Mouse (Mus musculus) midbrain, embryonic 13.5 days (tissue): ENCODE data around the gene B3gat3. TPM values are rescaled to one million over a fixed set of nuclear protein-coding genes. Genes with fewer than 3 reads are reported as not detected.
A peak's percentile ranks its signal among the peaks of the same experiment; 100 is the strongest.
"Not testable (repeated sequence)": the region's sequence is repeated elsewhere in the genome, so short reads cannot be mapped to it uniquely, and the experiment has no call there.

Experiments
- ATAC-seq: fragments of 200-750 bp; cut with Nextera tagmentation; 2 replicates; pipeline ENCODE4 v1.8.0; 2017; ENCODE audit warnings: mild to moderate bottlenecking, moderate TSS enrichment, moderate library complexity
- H3K27ac ChIP-seq: fragments of 300-500 bp; sonication (generic); 2 replicates; pipeline ENCODE4 v1.5.1; 2015; ENCODE audit warnings: inconsistent platforms, mild to moderate bottlenecking, moderate library complexity
- H3K27me3 ChIP-seq: fragments of 300-500 bp; sonication (generic); 2 replicates; pipeline ENCODE4 v1.6.1; 2015; ENCODE audit warnings: mild to moderate bottlenecking, inconsistent platforms
- H3K36me3 ChIP-seq: fragments of 300-500 bp; sonication (generic); 2 replicates; pipeline ENCODE4 v1.6.1; 2015; ENCODE audit warnings: mild to moderate bottlenecking, inconsistent platforms
- H3K4me1 ChIP-seq: fragments of 300-500 bp; sonication (generic); replicated peaks from 2 replicates; pipeline ENCODE4 v1.6.1; 2015; ENCODE audit warnings: inconsistent platforms
- H3K4me2 ChIP-seq: fragments of 300-500 bp; sonication (generic); replicated peaks from 2 replicates; pipeline ENCODE4 v1.6.1; 2015; ENCODE audit warnings: moderate library complexity, mild to moderate bottlenecking, inconsistent platforms
- H3K4me3 ChIP-seq: fragments of 300-500 bp; sonication (generic); replicated peaks from 2 replicates; pipeline ENCODE4 v1.5.1; 2015; ENCODE audit warnings: mild to moderate bottlenecking, inconsistent platforms
- H3K9ac ChIP-seq: fragments of 300-500 bp; sonication (generic); replicated peaks from 2 replicates; pipeline ENCODE4 v1.6.1; 2015; ENCODE audit warnings: mild to moderate bottlenecking, inconsistent platforms
- H3K9me3 ChIP-seq: fragments of 300-500 bp; sonication (generic); 2 replicates; pipeline ENCODE4 v1.6.1; 2016; ENCODE audit warnings: mild to moderate bottlenecking, inconsistent platforms
- WGBS: fragments of 180-500 bp; shearing (Covaris S2); methylation state at CpG from one replicate; pipeline ENCODE4 v1.1.7; 2015; 5-methylcytosine and 5-hydroxymethylcytosine counted together
- polyA plus RNA-seq: library from polyadenylated mRNA; unstranded; fragments of >200 nt; fragmentation: Nextera tagmentation; extraction: Ambion mirVana; gene quantifications from 2 replicates; pipeline ENCODE4 v1.2.1, GENCODE M21; 2015

The B3gat3 gene
- 82.2 and 89.5 TPM in 2 replicates for polyA plus RNA-seq

DNA sequence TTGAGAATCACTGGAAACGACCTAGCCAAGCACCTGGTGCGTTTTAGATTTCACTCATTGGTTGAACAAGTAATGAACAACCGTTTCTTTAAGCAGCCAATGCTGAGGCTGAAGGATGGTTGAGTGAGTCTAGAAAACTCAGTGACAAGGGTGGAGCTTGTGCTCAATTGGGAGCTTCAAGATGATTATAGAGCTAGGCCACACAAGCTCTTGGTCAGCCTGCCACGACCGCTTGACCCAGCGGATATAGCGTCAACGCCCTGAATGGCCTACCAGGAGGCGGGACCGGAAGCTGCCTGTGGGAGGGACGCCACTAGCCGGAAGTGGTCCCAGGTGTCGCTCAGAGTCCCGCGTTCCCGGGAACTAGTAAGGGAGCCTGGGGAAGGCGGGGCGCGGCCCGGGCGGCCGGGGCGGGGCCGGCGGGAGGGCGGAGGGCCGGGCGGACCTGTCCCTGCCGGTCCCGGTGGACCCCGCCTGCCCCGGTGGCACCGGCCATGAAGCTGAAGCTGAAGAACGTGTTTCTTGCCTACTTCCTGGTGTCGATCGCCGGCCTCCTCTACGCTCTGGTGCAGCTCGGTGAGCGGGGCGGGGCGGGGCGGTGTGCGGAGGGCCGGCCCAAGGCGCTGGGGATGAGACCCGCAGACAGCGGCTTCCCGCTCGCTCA, at the start of gene B3gat3:
TSS of gene B3gat3 (plus strand) at position 302 of the 664 bp plus-strand sequence.
- peaks cover 19% of the 10 kb centered on the region for H3K36me3 ChIP-seq
- peak; percentile 99 for ATAC-seq
- H3K4me3 ChIP-seq, result peak within 1 kb of the TSS; percentile 91
- no peaks in the 10 kb centered on the region for H3K9me3 ChIP-seq
- peak within 1 kb of the TSS; percentile 89 for H3K27ac ChIP-seq
- peaks cover 11% of the 10 kb centered on the region for H3K4me1 ChIP-seq
- H3K4me2 ChIP-seq, result peak within 1 kb of the TSS; percentile 87
- H3K27me3 ChIP-seq, result no peaks in the 10 kb centered on the region
- peak within 1 kb of the TSS; percentile 86 for H3K9ac ChIP-seq
- WGBS, result 3% methylated on average over 44 of the region's 50 CpGs

DNA sequence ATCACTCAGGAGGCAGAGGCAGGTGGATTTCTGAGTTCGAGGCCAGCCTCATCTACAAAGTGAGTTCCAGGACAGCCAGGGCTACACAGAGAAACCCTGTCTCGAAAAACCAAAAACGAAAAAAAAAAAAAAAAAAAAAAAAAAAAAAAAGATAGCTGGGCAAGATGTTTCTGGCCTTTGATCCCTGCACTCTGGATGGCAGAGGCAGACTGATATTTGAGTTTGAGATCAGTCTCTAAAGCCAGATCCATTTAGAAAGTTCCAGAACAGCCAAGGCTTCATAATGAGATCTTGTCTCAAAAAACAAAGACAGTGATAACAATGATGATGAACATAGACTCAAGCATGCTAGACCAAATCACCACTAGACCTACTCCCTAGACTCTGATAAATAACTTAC, 49.8 kb upstream of the B3gat3 start:
- not testable (repeated sequence) for H3K9ac ChIP-seq, H3K27ac ChIP-seq, H3K4me3 ChIP-seq, H3K9me3 ChIP-seq, ATAC-seq, H3K27me3 ChIP-seq
- Histone ChIP-seq H3K4me2 (0 out of 2 replicates have a peak overlapping the region, but pooled peaks have one; percentile 86), H3K36me3 (peaks cover 24% of the 10 kb centered on the region), H3K4me1 (peaks cover 13% of the 10 kb centered on the region)
- WGBS, result 63% methylated on average over 3 of the region's 3 CpGs

DNA sequence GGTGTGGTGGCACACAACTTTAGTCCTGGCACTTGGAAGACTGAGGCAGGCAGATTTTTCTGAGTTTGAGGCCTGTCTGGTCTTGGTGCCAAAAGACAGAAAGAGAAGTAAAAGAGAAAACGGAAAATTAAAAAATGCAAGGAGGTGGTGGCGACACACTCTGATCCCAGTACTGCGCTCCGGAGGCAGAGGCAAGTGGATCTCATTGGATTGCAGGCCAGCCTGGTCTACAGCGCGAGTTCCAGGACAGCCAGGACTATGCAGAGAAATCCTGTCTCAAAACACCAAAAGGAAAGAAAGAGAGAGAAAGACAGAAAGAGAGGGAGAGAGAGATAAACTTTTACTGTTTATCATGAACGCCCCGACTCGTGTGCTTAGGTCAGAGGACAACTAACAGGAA, 49.3 kb upstream of the B3gat3 start:
- Histone ChIP-seq H3K27me3 (no peaks in the 10 kb centered on the region), H3K36me3 (peaks cover 29% of the 10 kb centered on the region), H3K4me1 (peaks cover 13% of the 10 kb centered on the region), H3K9ac (peak overlapping the region; percentile 93), H3K4me3 (peak overlapping the region; percentile 86), H3K4me2 (peak overlapping the region; percentile 86), H3K9me3 (no peaks in the 10 kb centered on the region), H3K27ac (peak overlapping the region; percentile 75)
- whole genome bisulfite sequencing, result 65% methylated on average over 9 of the region's 9 CpGs
- peak; percentile 61 for ATAC-seq

DNA sequence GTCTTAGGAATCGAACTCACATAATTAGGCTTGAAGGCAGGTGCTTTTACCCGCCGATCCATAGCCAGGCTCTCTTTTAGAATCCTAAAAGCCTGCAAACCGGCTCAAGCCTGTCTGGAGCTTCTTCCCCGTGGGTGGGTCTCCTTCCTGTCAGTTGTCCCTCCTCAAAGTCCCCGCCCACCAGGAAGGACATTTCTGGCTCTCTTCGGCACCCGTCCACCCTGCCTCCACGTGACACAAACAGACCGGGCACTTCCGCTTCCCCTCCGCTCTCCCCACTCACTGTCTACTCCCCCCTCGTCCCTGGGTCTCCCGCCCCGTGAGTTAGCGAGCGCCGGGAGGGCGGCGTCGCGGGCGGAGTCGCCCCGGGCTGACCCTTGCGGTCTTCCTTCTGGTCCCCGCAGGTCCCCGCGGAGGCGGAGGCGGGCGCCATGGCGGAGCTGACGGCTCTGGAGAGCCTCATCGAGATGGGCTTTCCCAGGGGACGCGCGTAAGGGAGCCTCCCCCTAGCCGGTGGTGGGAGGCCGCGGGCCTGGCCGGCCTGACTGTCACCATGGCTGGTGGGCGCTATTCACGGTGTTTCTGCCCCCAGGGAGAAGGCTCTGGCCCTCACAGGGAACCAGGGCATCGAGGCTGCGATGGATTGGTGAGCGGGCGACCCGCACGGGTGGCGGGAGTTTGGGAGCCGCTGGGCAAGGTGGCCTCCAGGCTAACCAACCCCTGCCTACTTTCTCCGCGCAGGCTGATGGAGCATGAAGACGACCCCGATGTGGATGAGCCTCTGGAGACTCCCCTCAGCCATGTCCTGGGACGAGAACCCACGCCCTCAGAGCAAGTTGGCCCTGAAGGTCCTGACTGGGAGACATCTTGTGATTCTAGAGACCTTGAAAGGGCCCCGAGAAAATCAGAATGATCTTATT, 48.6 kb upstream of the B3gat3 start, which contains the start of gene Ubxn1:
TSS of gene Ubxn1 (plus strand) at position 230 of the 920 bp plus-strand sequence.
- peak; percentile 97 for ATAC-seq
- peak within 1 kb of the TSS; percentile 93 for H3K9ac ChIP-seq
- peak within 1 kb of the TSS; percentile 86 for H3K4me2 ChIP-seq
- H3K4me3 ChIP-seq, result peak within 1 kb of the TSS; percentile 86
- H3K36me3 ChIP-seq, result peaks cover 36% of the 10 kb centered on the region
- peaks cover 13% of the 10 kb centered on the region for H3K4me1 ChIP-seq
- H3K9me3 ChIP-seq, result no peaks in the 10 kb centered on the region
- under 1% methylated on average over 59 of the region's 59 CpGs for WGBS
- H3K27ac ChIP-seq, result peak within 1 kb of the TSS; percentile 76
- H3K27me3 ChIP-seq, result no peaks in the 10 kb centered on the region

DNA sequence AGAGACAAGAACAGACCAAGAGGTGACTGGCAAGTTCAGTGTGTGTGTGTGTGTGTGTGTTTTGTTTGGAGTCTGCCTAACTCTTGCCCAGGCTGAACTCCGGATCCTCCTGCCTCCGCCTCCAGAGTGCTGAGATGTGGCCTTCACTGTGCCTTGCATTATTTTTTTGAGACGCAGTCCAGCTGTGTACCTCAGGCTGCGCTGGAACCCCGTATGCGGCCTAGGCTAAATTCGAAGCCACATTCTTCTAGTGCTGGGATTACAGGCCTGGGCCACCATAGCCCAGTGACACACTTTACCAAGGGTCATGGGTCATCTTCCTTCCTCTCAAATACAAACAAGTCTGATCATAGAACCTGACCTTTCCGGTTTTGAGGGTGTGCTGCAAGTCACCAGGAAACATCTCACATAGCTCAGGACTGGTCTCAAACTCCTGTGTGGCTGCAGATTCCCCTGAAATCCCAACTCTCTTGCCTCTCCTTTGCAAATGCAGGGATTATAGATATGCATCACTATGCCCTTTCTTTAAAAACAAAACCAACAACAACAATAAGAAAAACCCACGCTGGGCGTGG, 47.8 kb upstream of the B3gat3 start:
- H3K4me2 ChIP-seq, result peak overlapping the region; percentile 86
- no peaks in the 10 kb centered on the region for H3K9me3 ChIP-seq
- H3K4me3 ChIP-seq, result peak overlapping the region; percentile 86
- H3K27ac ChIP-seq, result no peak overlapping the region
- H3K9ac ChIP-seq, result peak overlapping the region; percentile 93
- no peak for ATAC-seq
- peaks cover 13% of the 10 kb centered on the region for H3K4me1 ChIP-seq
- 81% methylated on average over 10 of the region's 10 CpGs for WGBS
- peaks cover 44% of the 10 kb centered on the region for H3K36me3 ChIP-seq
- no peaks in the 10 kb centered on the region for H3K27me3 ChIP-seq

DNA sequence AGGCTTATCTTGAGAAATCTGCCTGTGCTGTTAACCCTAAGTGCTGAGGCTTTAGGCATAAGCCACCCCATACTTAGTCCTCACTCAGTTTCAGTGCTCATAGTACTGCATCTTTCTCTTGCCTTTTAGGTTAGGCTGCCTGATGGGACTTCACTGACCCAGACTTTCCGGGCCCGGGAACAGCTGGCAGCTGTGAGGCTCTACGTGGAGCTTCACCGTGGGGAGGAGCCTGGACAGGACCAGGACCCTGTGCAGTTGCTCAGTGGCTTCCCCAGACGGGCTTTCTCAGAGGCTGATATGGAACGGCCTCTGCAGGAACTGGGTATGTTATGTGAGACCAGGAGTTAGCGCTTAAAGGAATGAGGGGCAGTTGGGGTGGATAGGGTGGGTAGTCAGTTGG, 45.1 kb upstream of the B3gat3 start:
- 91% methylated on average over 7 of the region's 7 CpGs for WGBS
- peaks cover 49% of the 10 kb centered on the region for H3K36me3 ChIP-seq

DNA sequence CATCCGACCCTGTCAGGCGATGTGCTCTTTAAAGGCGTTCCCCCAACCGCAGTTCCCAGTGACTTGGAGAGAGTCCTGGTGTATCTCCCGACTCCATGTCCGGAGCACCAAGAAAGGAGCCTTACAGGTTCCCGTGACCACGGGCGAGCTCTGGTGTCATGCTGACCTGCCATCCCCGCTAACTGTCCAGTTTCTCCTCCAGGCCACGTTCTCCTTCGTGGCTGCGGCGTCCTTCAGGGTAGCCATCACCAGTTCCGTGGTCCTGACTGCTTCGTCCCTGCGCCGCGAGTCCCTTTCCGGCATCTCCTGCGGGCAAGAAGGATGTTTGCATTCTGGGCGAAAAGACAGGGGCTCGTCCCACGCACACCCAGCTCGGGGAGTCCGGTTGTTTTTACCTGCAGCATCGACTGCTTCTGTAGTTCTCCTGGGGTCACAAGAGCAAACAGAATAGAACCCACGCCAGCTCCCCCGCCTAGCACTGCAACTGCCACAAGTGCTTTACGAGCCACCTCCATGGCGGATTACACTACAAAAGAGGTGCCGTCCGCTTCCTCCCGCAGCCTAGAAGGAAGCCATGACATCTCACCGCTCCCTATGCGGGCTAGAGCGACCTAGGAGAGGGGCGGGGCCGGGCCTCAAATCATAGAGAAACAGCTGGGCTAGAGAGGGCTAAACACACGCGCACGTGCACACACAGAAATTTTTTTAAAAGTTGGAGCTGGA, 39.7 kb upstream of the B3gat3 start, which contains the start of gene Uqcc3:
TSS of gene Uqcc3 (minus strand) at position 613 of the 723 bp plus-strand sequence.
- Histone ChIP-seq H3K9me3 (no peaks in the 10 kb centered on the region), H3K27ac (peak within 1 kb of the TSS; percentile 84), H3K4me2 (peak within 1 kb of the TSS; percentile 86), H3K36me3 (peaks cover 23% of the 10 kb centered on the region), H3K9ac (peak within 1 kb of the TSS; percentile 87), H3K27me3 (no peaks in the 10 kb centered on the region), H3K4me1 (peaks cover 15% of the 10 kb centered on the region), H3K4me3 (peak within 1 kb of the TSS; percentile 72)
- ATAC-seq, result peak; percentile 98
- WGBS, result under 1% methylated on average over 42 of the region's 42 CpGs

More for the DNA sequence above, 45.1 kb upstream of the B3gat3 start:
- no peak overlapping the region for H3K27ac ChIP-seq
- H3K9me3 ChIP-seq, result no peaks in the 10 kb centered on the region
- no peak for ATAC-seq
- peaks cover 23% of the 10 kb centered on the region for H3K4me1 ChIP-seq
- H3K27me3 ChIP-seq, result no peaks in the 10 kb centered on the region
- no peak overlapping the region for H3K4me3 ChIP-seq
- no peak overlapping the region for H3K9ac ChIP-seq
- H3K4me2 ChIP-seq, result no peak overlapping the region

DNA sequence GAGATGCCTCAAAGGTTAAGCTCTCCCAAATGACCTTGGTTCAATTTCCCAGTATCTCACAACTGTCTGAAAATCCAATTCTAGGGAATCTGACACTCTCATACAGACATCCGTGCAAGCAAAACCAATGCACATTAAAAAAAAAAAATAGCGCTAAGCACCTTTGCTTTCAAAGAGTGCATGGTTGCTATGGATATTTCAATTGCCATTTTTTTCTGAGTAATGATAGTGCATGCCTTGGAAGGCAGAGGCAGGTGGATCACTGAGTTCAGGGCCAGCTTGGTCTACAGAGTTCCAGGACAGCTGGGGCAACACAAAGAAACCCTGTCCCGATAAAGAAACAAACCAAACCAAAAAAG, 39.2 kb upstream of the B3gat3 start:
- peak overlapping the region; percentile 84 for H3K27ac ChIP-seq
- no peaks in the 10 kb centered on the region for H3K27me3 ChIP-seq
- H3K4me1 ChIP-seq, result peaks cover 15% of the 10 kb centered on the region
- H3K4me3 ChIP-seq, result peak overlapping the region; percentile 72
- H3K4me2 ChIP-seq, result peak overlapping the region; percentile 86
- peak; percentile 16; the same call in 1 of the 2 replicates for ATAC-seq
- no peaks in the 10 kb centered on the region for H3K9me3 ChIP-seq
- H3K36me3 ChIP-seq, result peaks cover 18% of the 10 kb centered on the region
- 16% methylated on average over 3 of the region's 3 CpGs for WGBS
- peak overlapping the region; percentile 87 for H3K9ac ChIP-seq

DNA sequence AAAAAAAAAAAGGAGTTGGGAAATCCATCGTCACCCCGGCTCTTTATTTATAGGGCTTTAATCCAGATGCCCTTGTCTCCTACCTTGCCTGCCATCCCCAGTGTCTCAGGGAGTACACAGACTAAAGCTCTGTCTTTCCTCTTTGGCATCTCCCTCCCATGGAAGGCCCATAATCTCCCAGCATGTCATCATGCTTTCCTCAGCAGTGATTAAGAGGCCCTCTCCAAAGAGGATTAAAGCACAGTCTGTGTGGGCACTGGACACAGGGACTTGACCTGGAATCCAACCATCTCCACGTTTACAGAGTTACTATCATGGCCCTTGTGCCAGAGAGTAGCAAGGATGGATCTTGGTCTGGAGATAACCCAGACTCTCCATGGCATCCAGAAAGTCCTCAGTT, 36.6 kb upstream of the B3gat3 start, which contains the start of the genes Lbhd1 and Gm49403:
TSS of gene Lbhd1 (plus strand) at position 117 of the 400 bp plus-strand sequence.
TSS of gene Gm49403 (plus strand) at position 315 of the 400 bp plus-strand sequence.
- ATAC-seq, result no peak
- Histone ChIP-seq H3K36me3 (no peaks in the 10 kb centered on the region), H3K9ac (no peak within 1 kb of the TSS; the same call in 1 of the 2 replicates), H3K27me3 (no peaks in the 10 kb centered on the region), H3K27ac (no peak within 1 kb of the TSS), H3K4me2 (no peak within 1 kb of the TSS), H3K4me3 (no peak within 1 kb of the TSS), H3K4me1 (peaks cover 24% of the 10 kb centered on the region), H3K9me3 (no peaks in the 10 kb centered on the region)
- 65% methylated on average over 3 of the region's 3 CpGs for WGBS

DNA sequence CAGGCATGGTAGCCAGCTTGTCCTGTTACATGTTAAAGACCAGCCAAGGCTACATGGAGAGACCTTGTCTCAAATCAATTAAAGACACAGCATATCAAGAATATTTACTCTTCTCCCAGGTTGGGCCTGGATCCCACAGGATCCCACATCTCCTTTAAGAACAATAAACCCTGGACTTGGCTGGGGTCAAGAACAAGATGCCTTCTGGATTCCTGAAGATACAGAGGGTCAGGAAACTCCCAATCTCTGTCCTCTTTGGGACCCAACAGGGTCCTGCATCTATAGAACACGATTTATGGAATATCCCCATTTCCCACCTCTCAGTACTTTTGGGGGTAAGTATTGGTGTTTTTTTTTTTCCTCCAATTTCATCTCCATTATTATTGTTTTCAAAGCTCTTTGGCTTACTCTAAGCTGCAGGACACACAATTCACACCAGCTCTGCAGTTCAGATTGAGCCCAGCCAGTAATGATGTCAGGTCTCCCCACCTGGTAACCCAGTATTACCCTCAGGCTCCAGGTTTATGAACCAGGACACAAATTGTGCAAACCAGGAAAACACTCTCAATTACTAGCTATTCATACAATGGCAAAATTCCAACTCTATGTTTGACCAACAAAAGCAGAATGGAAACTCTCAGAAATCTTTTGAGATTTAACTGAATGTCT, 33.1 kb upstream of the B3gat3 start:
- Histone ChIP-seq H3K27ac (no peak overlapping the region), H3K36me3 (peaks cover 9% of the 10 kb centered on the region; the same call in 1 of the 2 replicates), H3K27me3 (no peaks in the 10 kb centered on the region), H3K4me1 (peaks cover 17% of the 10 kb centered on the region), H3K4me2 (peak overlapping the region; percentile 82; the same call in 1 of the 2 replicates), H3K4me3 (no peak overlapping the region), H3K9ac (0 out of 2 replicates have a peak overlapping the region, but pooled peaks have one; percentile 73), H3K9me3 (no peaks in the 10 kb centered on the region)
- WGBS, result 39% methylated on average over 1 of the region's 1 CpGs
- no peak for ATAC-seq
